Mouse (Mus musculus): ENCODE results near the gene Foxd1. TPM values are rescaled to one million over a fixed set of nuclear protein-coding genes. Genes with fewer than 3 reads are reported as not detected.

Foxd1 gene
- under 1 TPM; 0.44 to 0.60 TPM for total RNA-seq (2021)
- long read RNA-seq, experiment 1, full-length matches to known transcripts, result 1 of 1 reads
- long read RNA-seq, experiment 1, partial matches to known transcripts, result 0 of 1 reads
- long read RNA-seq, experiment 1, other reads (novel, unspliced or antisense), result 0 of 1 reads
- long read RNA-seq, experiment 2, full-length matches to known transcripts, result 3 of 3 reads
- long read RNA-seq, experiment 2, partial matches to known transcripts, result 0 of 3 reads
- long read RNA-seq, experiment 2, other reads (novel, unspliced or antisense), result 0 of 3 reads

DNA sequence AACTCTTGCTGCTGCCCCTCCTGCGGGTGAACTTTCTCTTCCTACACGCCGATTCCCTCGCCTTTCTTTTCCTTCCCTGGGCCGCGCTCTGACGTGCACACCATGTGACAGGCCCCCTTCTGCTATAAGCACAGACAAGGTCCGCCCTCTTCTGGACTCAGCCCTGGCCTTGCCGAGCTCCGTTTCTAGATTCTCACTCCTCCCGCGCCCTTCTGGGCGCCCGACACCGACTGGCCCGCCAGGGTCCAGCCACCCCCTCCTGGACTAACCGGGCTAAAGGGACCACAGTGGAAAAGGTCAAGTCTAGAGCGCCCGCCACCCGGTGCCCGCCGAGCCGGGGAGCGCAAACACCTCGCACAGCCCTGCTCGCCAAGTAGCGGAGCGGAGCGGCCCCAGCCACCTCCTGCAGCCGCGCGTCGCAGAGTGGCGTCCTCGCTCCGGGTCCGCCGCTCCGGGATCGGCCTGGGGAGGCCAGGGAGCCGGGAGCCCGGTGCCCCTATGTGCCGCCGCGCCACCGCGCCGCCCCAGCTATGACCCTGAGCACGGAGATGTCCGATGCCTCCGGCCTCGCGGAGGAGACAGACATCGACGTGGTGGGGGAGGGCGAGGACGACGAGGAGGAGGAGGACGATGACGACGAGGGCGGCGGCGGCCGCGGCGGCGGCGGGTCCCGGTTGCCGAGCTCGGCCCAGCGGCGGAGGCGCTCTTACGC is at the start of gene Foxd1:
Foxd1 (plus strand) TSS at position 153 of the 712 bp plus-strand sequence.
- peak in 1 of 2 experiments; percentile 40 for DNase-seq (ENCODE audit: low spot score in 2 of 2)

DNA sequence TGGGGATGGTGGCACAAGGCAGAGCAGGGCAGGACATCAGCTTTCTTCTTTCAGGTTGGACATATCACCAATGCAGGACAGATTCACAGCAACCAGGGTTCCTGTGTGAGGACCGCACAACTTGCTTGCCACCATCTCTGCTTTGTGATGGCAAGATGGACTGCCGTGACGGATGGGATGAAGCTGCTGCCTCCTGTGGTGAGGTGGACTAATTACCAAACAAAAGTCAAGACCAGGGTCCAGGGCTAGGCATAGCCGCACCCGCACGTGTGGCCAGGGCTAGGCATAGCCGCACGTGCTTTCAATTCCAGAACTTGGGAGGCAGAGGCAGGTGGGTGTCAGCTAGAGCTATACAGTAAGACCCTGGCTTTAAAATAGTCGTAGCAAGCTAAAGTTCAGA is 48.8 kb upstream of the Foxd1 start:
- no peak for DNase-seq (ENCODE audit: low spot score in 2 of 2)

DNA sequence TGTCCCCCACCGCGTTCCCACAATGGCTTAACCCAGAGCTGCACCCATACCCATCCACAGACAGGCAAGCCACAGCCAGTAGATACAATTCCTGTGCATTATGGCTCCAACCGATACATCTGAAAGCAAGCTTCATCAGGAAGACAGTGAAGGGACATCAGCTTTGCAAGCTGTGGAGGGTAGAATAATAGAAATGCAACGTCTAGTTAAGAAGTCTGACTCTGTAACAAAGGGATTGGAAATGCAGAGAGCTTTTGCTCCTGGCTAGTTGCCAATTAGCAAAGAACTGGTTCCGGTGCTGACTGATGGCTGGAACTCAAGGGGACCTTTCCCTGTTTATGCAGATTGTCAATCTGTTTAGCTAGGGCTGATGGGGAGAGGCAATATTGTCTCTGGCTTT is 47.6 kb upstream of the Foxd1 start:
- DNase-seq (ENCODE audit: low spot score in 2 of 2), result no peak

DNA sequence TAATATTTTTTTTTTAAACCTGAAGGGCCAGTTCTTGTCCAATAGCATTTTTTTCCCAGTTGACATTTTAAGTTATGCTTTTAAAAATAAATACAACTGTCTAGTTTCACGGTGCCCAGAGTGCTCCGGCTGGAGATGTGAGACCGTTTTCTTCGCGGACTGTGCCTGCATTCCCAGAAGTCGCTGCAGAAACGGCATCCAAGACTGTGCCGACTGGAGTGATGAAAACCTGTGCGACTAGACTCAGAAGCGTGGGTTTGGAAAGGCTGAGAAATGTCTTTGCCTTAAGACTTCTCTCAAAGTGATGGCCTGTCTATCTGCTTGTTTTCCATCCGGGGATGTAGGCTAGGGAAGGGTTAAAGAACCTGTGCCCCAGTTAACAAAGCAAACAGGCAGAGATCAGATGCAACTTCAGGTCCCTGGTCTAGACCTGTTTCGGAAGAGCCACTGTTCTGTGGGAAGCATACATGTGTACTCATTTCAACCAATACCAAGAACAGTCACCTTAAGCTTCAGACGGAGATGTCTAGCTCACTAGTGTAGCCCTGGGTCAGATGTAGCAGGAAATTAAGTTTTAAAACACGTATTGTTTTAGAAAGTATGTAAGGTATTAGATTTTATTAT is 47.1 kb upstream of the Foxd1 start:
- DNase-seq (ENCODE audit: low spot score in 2 of 2), result no peak

DNA sequence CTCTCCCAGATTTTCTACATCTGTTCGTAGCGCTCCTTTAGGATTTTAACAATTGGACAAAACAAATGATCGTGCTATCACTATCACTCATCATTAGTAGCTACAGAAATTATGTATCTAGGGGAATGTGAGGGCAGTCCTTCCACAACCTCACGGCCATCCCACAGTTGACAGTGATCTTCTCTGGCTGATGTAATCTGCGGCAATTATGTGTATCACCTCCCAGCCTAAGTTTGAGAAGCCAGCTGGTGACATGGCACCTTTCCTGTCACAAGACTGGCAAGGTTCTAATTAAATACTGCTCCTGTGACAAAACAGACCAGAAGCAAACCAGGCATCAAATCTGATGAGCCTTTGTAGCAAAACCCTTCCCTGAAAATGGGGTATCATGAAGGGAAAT is 46.0 kb upstream of the Foxd1 start:
- DNase-seq (ENCODE audit: low spot score in 2 of 2), result no peak

DNA sequence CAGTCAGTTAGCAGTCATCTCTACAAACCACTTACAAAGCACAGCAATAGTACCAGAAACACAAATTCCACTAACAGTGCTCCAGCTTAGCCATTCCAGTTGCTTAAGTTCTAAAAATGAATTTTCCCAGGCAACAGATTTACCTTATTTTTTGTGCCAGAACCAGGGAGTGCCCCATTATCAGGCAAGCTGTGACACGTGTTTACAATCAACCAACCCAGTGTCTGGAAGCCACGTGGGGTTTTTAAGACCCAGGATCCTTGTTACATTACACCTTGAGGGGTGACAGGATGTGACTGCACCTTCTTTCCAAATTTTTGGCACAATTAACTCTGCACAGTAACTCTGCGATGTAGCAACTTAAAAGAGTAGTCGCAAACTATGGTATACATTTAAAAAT is 45.3 kb upstream of the Foxd1 start:
- no peak for DNase-seq (ENCODE audit: low spot score in 2 of 2)

DNA sequence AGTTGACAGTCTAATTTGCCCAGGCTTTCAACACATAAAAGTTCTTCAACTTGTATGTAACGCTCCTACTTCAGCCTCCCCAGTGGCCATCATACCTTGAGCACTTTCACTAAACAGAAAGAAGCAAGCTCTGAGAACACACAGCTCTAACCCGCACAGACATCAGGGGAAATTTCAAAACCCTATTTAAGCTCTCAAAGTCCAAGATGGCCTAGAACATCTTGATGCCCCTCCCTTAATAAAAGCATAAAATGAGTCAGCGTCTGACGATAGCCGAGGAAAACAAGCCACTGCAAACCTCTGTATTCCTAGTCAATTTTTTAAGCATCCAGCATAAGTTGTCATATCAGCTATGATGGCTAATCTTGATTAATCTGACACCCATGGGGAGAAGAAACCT is 42.4 kb upstream of the Foxd1 start:
- DNase-seq (ENCODE audit: low spot score in 2 of 2), result no peak

DNA sequence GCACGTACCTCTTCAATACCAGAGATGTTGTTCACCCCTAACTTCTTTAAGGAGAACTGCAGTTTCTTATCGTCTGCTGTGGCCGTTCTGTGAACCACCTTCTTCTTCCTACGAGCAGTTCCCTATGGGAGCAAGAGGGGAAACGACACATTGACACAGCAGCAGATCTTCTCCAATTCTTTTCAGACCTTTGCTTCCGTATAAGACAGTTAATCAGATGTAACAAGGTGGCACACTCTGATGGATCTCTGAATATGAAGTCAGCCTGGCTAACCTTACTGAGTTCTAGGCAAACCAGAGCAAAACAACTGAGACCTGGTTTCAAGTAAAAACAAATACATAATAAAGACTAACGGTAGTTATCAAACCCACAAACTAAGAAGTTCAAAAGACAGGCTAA is 40.4 kb upstream of the Foxd1 start:
- DNase-seq (ENCODE audit: low spot score in 2 of 2), result no peak

DNA sequence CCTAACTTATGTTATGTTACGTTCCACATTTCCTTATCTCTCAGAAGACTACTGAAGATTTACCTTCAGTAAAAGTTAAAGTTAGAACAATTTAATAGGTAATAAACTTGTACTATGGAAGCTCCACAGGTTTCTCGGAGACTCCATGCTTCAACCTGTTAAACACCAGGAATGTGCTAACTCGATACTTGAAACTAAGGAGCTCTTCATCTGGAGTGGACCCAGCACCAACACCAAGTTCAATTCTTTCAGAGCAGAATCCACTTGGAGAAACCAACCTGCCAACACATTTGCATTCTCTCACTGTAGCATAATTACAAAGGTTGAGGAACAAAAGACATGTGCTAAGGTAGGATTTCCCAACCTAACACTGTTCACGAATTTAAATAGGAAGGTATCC is 38.9 kb upstream of the Foxd1 start:
- no peak for DNase-seq (ENCODE audit: low spot score in 2 of 2)

DNA sequence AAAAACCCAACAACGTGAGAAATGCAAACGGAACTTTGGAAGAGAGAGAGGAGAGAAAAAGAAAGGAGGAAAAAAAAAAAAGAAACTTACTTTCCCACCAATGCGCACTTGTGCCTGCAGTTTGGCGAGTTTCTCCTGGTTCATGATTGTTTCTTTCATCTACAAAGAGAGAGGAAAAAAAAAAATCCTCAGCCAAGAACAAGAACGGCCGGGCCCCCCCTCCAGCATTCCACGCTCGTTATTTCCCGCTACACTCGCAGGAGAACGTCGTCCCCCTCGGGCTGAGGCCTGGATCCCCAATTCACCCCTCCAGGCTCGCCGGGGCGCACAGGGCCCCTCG is 37.9 kb upstream of the Foxd1 start:
- DNase-seq (ENCODE audit: low spot score in 2 of 2), result no peak

DNA sequence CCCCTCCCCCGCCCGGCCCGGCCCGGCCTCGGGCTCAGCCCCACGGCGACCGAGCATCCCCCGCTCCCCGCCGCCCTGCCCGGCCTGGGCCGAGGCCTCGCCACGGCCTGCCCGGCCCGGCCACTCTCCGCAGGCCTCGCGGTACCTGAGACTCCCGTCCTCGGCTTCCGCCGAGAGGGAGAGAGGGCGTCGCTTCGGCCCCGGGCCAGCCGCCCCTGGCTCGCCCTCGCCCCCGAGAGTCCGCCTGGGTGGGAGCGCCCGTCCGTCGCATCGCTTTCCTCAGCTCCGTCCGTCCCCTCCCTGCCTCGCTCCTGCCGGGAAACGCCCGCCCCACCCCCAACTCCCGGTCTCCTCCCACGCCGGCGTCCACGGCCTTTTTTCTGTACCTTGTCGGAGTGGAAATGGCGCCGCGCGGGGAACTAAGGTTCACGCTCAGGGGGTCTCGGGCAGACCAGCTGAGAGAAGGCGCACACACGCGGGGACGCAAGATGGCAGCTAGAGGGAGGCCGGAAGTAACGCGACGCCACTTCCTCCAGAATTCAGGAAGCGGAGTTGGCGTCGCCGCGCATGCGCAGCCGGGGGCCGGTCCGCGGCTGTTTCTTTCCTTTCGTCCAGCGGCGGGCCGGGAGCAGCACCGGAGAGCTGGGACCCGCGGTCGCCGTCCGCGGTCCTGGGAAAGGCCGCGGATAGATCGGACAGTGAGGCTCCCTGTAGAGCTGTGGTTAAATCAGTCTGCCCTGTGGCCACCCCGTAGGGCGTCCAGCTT is 37.4 kb upstream of the Foxd1 start, which contains the start of gene Btf3:
Btf3 (minus strand) TSS at position 527 of the 766 bp plus-strand sequence.
- peak; percentile 93 to 94 for DNase-seq (ENCODE audit: low spot score in 2 of 2)

DNA sequence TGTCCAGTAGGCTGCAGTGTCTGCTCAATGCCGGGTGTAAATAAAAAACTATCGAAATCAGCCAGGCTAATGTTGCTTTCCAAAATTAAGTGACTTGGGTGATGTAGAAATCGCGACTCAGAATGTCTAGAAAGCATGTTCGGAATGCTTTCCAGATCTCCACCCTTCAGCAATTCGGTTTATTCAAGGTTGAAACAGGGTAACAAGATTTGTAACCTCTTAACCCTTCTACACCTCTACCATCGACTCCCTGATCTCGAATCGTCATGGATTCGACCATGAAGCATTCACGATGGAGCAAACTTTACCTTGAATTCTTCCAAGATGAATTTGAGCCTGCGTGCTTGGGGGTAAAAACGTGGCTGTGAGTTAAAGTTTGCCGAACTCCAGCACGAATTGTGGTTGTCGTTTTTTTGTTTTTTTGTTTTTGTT is 36.8 kb upstream of the Foxd1 start:
- DNase-seq (ENCODE audit: low spot score in 2 of 2), result no peak

DNA sequence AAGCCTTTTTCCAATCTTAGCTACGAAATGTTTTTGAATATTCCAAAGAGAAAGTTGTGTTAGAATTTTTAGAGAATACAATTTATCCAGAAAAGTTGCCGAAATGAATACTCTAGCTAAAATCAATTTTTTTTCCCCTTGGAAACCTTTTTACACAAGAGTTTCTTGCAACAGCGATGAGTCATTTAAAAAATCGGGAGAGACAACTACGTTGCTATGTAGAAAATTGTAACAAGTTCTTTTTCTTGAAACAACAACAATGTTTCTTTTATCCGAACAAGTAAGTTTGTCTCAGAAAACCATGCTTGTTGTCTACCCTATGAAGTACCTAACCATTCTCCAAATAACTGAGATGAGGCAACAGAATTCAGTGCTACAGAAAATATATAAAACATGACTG is 36.1 kb upstream of the Foxd1 start:
- no peak for DNase-seq (ENCODE audit: low spot score in 2 of 2)

DNA sequence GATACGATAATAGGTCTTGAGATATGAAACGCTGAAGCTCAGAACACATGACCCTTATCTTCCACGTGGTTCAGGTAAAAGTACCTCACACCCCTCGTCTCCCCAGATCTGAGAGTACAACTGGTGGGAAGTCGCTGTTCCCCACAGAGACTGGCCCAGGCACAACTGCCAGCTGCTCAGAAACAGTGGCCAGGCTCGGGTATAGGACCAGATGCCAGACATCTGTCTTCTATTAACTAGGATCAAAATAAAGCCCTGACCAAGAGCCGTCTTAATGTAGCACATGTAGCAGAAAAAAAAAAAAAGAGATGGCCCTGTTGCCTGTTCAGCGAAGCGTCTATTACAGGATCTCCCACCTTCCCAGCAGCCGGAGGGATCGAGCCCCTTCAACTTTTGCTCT is 29.0 kb upstream of the Foxd1 start:
- no peak for DNase-seq (ENCODE audit: low spot score in 2 of 2)

DNA sequence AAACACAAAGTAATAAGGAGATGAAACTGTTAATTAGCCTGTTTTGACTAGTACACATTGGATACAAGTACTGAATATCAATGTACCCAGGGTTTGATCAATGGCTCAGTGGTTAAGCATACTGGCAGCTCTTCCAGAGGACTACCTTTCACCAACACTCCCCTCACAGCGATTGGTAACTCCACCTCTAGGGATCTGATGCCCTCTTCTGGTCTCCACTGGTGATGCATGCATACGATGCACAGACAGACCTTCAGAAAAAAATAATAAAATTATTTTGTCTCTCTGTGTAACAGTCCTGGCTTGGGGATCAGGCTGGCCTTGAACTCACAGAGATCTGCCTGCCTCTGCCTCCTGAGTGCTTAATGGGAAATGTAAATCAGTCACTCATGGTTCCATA is 21.9 kb upstream of the Foxd1 start:
- no peak for DNase-seq (ENCODE audit: low spot score in 2 of 2)

DNA sequence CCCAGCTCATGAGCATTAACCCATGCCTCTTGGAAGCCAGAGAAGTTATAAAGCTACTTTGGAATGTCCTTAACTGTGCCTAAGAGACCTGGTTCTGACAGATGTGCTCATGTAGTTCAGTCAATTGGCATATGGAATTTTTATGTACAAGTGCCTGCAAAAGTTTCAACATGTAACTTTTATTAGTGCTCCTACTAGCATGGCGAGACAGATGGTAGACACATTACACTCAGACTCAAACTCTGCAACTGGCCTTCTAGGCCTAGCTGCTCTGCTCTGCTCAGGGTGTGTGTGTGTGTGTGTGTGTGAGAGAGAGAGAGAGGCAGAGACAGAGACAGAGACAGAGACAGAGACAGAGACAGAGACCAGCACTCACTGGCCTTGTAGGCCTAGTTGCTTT is 17.8 kb upstream of the Foxd1 start:
- no peak for DNase-seq (ENCODE audit: low spot score in 2 of 2)

DNA sequence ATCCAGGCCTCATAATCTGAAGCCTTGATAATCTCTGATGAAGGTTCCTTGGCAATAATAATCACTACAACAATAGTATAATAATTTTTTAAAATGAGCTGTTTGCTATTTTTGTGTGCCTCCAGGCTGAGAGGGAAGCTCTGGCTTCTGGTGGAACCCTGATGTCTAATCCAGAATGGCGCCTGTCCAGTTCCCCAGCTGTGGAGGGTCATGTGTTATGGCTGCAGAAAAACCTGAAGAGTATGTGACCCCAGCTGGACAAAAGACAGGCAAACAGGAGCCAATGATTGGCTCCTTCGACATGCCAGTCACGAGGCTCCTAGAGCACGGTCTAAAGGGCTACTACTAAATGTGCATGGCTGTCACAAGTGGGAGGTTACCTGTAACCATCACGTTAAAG is 13.5 kb upstream of the Foxd1 start:
- peak in 1 of 2 experiments; percentile 58 for DNase-seq (ENCODE audit: low spot score in 2 of 2)

DNA sequence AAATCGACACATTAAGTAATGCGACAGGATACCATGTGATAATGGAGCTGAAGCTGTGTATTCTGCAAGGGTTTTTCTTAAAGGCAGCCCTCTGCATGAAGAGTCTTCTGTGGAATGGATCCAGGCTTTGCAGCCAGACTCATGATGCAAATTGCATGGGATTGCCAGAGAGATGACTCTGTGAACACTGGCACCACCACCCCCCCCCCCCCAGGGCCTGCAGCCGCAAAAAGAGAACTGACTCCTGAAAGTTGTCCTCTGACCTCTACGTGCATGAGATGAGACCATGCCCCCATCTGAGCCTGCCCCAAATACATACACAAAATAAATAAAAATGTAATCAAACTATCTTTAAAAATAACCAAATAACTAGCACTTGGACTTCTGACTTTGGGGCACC is 4.6 kb upstream of the Foxd1 start:
- no peak for DNase-seq (ENCODE audit: low spot score in 2 of 2)

DNA sequence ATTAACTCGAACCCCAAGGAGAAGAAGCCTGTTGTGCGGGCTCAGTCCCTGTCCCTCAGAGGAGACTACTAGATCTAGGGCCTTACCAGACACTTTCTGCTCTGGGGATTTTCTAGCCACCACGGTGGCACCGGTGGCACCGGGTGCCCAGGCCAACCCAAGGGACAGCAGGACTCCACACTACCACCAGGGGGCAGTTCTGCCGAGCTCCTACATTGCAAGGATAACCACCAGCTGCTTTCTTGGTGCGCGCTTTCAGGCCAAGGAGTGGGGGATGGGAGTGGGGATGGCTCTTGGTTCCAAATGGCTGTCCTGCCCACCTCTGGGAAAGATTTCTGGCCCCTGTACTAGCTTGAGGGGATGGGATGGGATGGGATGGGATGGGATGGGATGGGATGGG is 2.5 kb upstream of the Foxd1 start:
- DNase-seq (ENCODE audit: low spot score in 2 of 2), result peak in 1 of 2 experiments; percentile 31

DNA sequence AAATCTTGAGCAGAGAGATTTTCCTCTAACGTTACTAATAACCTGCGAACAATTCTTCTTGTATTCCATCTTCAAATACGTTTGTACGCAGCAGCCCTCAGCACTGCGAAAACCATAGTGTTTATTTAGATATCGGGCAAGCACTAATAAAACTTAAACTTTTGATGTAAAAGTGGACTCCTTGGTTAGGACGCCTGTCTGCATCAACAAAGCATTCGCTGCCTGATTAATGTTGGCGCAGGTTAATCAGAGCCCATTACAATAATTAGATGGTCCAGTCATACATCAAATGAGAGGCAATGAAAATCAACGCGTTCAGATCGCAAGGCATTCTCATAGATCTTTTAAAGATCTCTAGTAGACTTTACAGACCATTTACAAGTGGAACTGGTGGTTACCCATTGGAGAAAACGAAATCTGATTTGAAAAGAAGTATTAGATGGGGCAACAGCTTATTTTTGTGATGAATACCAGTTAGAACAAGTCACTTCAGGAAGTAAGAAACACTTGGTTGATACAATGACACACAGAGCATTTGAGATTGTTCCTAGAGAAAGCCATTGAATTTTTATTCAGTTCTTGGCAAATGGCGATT is 1.6 kb upstream of the Foxd1 start:
- DNase-seq (ENCODE audit: low spot score in 2 of 2), result no peak

DNA sequence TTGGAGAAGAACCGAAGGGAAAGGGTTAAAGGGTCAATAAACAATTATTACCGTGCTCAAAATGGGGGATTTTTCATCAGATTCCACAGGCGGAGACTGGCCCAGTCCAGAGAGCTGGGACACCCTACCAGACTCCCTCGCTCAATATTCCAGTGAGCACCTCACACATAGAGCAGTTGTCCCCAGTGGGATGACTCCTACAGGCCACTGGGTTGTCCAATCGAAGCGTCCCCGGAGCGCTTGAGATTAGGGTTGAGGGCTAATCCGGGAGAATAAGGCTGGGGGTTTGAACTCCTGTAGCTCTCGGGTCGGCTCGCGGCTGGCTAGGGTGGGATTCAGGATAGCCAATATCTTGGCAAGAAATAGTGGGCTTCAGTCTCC is 343 bp upstream of the Foxd1 start:
- no peak for DNase-seq (ENCODE audit: low spot score in 2 of 2)

All from gastrocnemius, postnatal 4 days (tissue).